Mouse (Mus musculus) spleen, adult 2 months (tissue): ENCODE measurements around the gene Tsc22d1. TPM values are rescaled to one million over a fixed set of nuclear protein-coding genes. Genes with fewer than 3 reads are reported as not detected.
A peak's percentile ranks its signal among the peaks of the same experiment; 100 is the strongest.

ENCODE experiments used
- DNase-seq, 2 experiments: peaks; one replicate each; pipeline versions ENCODE4 v3.0.0 to v3.0.0-alpha.2; 2012 to 2021; ENCODE audit warnings: low spot score in 2 of 2, low read depth in 1 of 2
- H3K27ac ChIP-seq: fragments of 200-500 bp; 2 replicates; pipeline ENCODE4 v1.5.1; 2012; ENCODE audit warnings: low read length, inconsistent platforms; ENCODE audit not compliant: insufficient read depth
- H3K27me3 ChIP-seq: fragments of 200-500 bp; 2 replicates; pipeline ENCODE4 v1.6.1; 2012; ENCODE audit warnings: mild to moderate bottlenecking, moderate library complexity, low read length, inconsistent platforms; ENCODE audit not compliant: control insufficient read depth, insufficient read depth
- H3K36me3 ChIP-seq: fragments of 200-500 bp; 2 replicates; pipeline ENCODE4 v1.6.1; 2012; ENCODE audit warnings: mild to moderate bottlenecking, low read length, inconsistent platforms; ENCODE audit not compliant: control insufficient read depth, insufficient read depth
- H3K4me1 ChIP-seq: fragments of 200-500 bp; 2 replicates; pipeline ENCODE4 v1.6.1; 2011; ENCODE audit warnings: inconsistent platforms; ENCODE audit not compliant: control insufficient read depth, insufficient read depth, insufficient read length
- H3K4me3 ChIP-seq: fragments of 200-500 bp; 2 replicates; pipeline ENCODE4 v1.5.1; 2011; ENCODE audit warnings: mild to moderate bottlenecking, inconsistent platforms; ENCODE audit not compliant: insufficient read depth, insufficient read length; ENCODE audit errors: extremely low read depth
- CTCF ChIP-seq: fragments of 200-500 bp; IDR thresholded peaks from 2 replicates; pipeline ENCODE4 v1.5.1; 2011; ENCODE audit warnings: mild to moderate bottlenecking, inconsistent platforms; ENCODE audit not compliant: insufficient read depth, insufficient read length, insufficient replicate concordance; ENCODE audit errors: extremely low read depth
- POLR2A ChIP-seq: fragments of 200-500 bp; IDR thresholded peaks from 2 replicates; pipeline ENCODE4 v1.6.1; 2011; ENCODE audit warnings: low read depth, low read length, inconsistent platforms
- WGBS: fragments of 180-500 bp; shearing (Covaris S2); methylation state at CpG from one replicate; pipeline ENCODE4 v1.1.7; 2018; 5-methylcytosine and 5-hydroxymethylcytosine counted together
- polyA plus RNA-seq: library from polyadenylated mRNA; depleted of rRNA; stranded (reverse); fragments of >200 nt; gene quantifications from 2 replicates; pipeline ENCODE4 v1.2.3, GENCODE M21; 2012

Tsc22d1 gene
- polyA plus RNA-seq, 1 experiment, result 82.9 TPM

GRCm38 (mm10) chr14:76532257-76533169, 117.8 kb downstream of the Tsc22d1 start:
- peak in 1 of 2 experiments; percentile 9 for DNase-seq
- WGBS, result 64% methylated on average over 20 of the region's 20 CpGs
- H3K36me3 ChIP-seq, result no peaks in the 10 kb centered on the region
- no peaks in the 10 kb centered on the region for H3K4me1 ChIP-seq
- peak overlapping the region; percentile 37 for H3K4me3 ChIP-seq
- H3K27ac ChIP-seq, result 0 out of 2 replicates have a peak overlapping the region, but pooled peaks have one; percentile 23
- TF ChIP-seq CTCF (no peak), POLR2A (no peak)
- H3K27me3 ChIP-seq, result no peaks in the 10 kb centered on the region

- TF ChIP-seq CTCF (no peak), POLR2A (no peak)
- Histone ChIP-seq H3K4me1 (no peaks in the 10 kb centered on the region), H3K27ac (0 out of 2 replicates have a peak overlapping the region, but pooled peaks have one; percentile 23), H3K4me3 (peak overlapping the region; percentile 37), H3K36me3 (no peaks in the 10 kb centered on the region), H3K27me3 (no peaks in the 10 kb centered on the region)
- no peak for DNase-seq
- 36% methylated on average over 10 of the region's 10 CpGs for WGBS
Observed at GRCm38 (mm10) chr14:76533170-76533815, 118.5 kb downstream of the Tsc22d1 start.

GRCm38 (mm10) chr14:76535096-76535495, 120.3 kb downstream of the Tsc22d1 start:
- 95% methylated on average over 1 of the region's 1 CpGs for WGBS
- TF ChIP-seq POLR2A (no peak), CTCF (no peak)
- no peaks in the 10 kb centered on the region for H3K27me3 ChIP-seq
- no peak overlapping the region for H3K4me3 ChIP-seq
- H3K27ac ChIP-seq, result no peak overlapping the region
- no peaks in the 10 kb centered on the region for H3K36me3 ChIP-seq
- H3K4me1 ChIP-seq, result no peaks in the 10 kb centered on the region
- no peak for DNase-seq

GRCm38 (mm10) chr14:76536921-76537320, 122.2 kb downstream of the Tsc22d1 start:
- no peak overlapping the region for H3K4me3 ChIP-seq
- no peaks in the 10 kb centered on the region for H3K4me1 ChIP-seq
- H3K27ac ChIP-seq, result no peak overlapping the region
- no peaks in the 10 kb centered on the region for H3K36me3 ChIP-seq
- no peaks in the 10 kb centered on the region for H3K27me3 ChIP-seq
- TF ChIP-seq POLR2A (no peak), CTCF (no peak)
- WGBS, result 84% methylated on average over 6 of the region's 6 CpGs
- DNase-seq, result no peak

- no peak overlapping the region for H3K27ac ChIP-seq
- H3K27me3 ChIP-seq, result no peaks in the 10 kb centered on the region
- DNase-seq, result no peak
- 96% methylated on average over 5 of the region's 5 CpGs for WGBS
- no peaks in the 10 kb centered on the region for H3K36me3 ChIP-seq
- TF ChIP-seq CTCF (no peak), POLR2A (no peak)
- no peak overlapping the region for H3K4me3 ChIP-seq
- H3K4me1 ChIP-seq, result no peaks in the 10 kb centered on the region
Observed at GRCm38 (mm10) chr14:76540005-76540670, 125.4 kb downstream of the Tsc22d1 start.

- H3K4me3 ChIP-seq, result no peak overlapping the region
- TF ChIP-seq CTCF (no peak), POLR2A (no peak)
- H3K4me1 ChIP-seq, result no peaks in the 10 kb centered on the region
- no peaks in the 10 kb centered on the region for H3K27me3 ChIP-seq
- DNase-seq, result no peak
- H3K36me3 ChIP-seq, result no peaks in the 10 kb centered on the region
- no peak overlapping the region for H3K27ac ChIP-seq
- whole genome bisulfite sequencing, result 76% methylated on average over 2 of the region's 2 CpGs
Observed at GRCm38 (mm10) chr14:76541341-76541740, 126.6 kb downstream of the Tsc22d1 start.
